Mouse (Mus musculus): ENCODE measurements around the gene Gm15517.
A peak's percentile ranks its signal among the peaks of the same experiment; 100 is the strongest.
"Not testable (repeated sequence)": the region's sequence is repeated elsewhere in the genome, so short reads cannot be mapped to it uniquely, and the experiment has no call there.

Gene Gm15517

DNA sequence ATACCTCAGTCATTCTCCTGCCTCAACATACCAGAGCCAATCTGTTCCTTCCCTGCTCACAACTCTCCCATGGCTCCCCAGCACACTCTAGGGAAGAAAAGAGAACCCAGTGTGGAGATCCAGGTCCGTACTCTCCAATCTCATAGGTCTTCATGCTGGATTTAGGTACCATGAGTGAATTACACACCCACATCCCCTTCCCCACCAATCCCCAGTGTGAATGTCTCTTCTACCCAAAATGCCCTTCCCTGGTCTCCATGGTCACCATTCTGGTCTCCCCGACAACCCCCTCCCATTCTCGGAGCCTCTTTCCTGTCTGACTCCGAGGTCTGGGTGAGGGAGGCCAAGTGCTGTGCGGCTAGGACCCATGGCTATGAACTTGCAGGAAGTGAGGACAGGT lies at the start of gene Gm15517:
Gm15517 (plus strand) TSS at position 301 of the 400 bp plus-strand sequence.
- DNase-seq = no peak

DNA sequence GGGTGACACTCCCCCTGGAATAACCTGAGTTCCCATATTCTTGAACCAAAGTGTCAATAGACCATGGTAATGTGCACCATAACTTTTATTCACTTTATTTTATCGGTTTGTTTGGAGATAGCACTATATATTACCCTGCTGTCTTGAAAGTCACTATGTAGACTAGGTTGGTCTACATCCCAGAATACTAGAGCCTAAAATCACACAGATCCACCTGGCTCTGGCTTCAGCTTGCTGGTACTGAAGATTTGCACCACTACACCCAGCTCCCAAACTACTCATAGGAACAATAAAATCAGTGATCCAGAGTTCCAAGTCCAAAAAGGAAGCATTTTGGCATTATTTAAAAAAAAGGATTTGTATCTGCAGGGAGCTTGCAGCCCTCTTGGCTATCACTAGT lies 45.6 kb upstream of the Gm15517 start, which contains the start of gene Klk1b5:
Klk1b5 (plus strand) TSS at position 301 of the 400 bp plus-strand sequence.
- DNase-seq = no peak

DNA sequence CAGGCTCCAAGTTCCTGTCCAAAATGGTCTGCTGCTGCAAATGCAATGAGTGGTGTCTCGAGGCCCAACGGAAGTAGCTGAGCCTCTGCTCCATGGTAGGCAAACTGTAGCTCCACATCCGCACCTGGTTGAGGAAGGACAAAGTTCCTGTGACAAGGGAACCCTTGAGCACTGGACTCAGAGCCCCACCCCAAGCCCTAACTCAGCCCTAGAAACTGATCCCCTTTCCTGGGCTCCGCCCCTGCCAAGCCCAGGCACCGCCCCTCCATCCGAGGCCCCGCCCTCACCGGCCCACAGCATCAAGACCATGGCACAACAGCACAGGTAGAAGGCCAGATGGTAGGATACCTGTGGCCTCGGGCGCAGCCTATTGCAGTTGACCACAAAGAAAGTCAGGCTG lies 39.6 kb upstream of the Gm15517 start:
- DNase-seq = not testable (repeated sequence)

DNA sequence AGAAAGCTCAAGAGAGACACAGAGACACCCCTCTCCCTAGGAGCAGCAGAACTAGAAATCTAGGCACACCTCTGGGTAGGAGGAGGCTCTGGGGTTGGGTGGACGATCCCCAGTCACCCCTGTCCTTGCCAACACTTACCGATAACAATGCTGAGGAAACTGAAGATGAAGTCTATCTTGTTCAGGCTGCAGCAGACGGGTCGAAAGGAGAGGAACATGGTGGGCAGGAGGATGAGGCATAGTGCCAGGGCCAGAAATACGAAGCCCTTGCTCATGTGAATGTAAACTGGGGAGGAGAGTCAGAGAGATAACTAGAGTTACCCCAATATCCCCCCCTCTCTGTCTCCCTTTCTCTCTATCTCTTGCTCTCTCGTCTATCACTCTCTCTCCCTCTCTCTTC lies 38.9 kb upstream of the Gm15517 start:
- DNase-seq = not testable (repeated sequence)

DNA sequence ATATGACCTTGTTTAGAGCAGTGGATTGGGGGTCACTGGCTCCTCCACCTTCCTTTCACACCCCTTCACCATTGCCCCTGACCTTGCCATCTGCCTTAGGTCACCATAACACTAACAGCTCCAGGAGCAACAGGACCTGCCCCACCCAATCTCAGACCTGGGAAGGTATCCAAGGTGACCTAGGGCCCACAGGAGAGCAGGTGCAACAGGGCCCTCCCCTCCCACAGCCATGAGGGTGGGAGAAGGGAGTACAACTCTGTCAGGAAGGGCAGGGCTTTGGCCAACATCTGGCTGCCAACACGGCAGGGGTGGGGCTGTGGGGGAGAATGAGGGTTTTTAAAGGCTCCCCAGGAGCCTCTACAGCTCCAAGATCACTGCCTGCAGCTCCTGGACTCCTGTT lies 36.2 kb upstream of the Gm15517 start, which contains the start of gene Klk1:
Klk1 (plus strand) TSS at position 285 of the 400 bp plus-strand sequence.
- DNase-seq = no peak

DNA sequence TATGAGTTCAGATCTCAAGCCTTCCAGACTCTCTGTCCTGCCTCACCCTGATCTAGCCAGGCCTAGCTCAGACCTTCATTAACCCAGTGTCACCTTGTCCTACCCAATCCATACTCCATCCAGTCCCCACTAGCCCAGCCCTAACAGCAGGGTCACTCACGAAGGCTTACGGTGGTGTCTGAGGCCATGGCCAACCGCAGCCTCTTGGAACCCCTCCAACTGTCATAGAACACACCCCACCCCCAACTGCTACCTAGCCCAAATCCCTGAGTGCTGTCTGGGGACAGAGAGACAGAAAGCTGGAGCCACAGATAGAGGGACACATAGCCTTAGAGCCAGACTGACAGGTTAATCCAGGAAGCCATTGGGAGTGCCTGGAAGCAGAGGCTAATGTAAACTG lies 25.3 kb upstream of the Gm15517 start, which contains the start of gene Gm36864:
Gm36864 (plus strand) TSS at position 269 of the 400 bp plus-strand sequence.
- DNase-seq = no peak

DNA sequence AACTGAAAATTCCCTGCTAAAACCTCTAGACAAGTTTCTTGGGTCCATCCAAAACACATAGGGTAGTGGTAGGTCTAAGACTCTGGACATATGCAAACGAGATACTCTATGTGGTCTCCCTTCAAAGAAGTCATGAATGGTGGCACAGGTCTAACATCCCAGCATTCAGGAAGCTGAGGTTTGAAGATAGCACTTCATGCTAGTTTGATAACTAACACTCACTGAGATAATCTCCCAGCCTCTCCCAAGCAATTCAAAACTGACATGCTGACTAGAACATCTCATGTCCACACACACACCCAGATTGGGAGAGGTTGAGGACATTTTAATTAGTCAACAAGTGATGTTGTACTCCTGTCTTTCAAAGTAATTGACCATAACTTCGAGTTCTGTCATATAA lies 21.3 kb upstream of the Gm15517 start:
- no peak for DNase-seq

DNA sequence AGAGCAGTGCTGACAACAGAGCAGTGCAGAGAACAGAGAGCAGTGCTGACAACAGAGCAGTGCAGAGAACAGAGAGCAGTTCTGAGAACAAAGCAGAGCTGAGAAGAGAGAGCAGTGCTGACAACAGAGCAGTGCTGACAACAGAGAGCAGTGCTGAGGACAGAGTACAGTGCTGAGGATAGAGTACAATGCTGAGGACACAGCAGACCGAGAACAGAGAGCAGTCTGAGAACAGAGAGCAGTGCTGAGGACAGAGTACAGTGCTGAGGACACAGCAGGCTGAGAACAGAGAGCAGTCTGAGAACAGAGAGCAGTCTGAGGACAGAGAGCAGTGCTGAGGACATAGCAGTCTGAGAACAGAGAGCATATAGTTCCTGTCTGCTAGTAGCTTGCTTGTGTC lies 20.5 kb upstream of the Gm15517 start:
- no peak for DNase-seq

DNA sequence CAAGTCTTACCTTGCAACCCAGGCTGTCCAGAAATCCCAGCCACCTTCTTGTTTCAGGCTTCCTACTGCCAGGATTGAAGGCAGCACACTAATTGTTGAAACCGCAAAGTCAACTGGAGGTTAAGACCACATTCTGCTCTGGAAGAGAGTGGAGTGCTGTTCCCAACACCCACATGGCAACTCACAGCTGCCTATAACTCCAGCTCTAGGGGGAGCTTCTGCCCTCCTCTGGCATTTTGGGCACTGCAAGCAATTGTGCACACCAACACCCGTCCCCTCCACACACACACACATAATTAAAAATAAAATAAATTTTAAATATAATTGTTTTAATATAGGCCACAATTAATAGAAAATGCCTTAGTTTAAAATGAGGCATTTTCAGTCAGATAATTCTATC lies 20.1 kb upstream of the Gm15517 start:
- DNase-seq = no peak

DNA sequence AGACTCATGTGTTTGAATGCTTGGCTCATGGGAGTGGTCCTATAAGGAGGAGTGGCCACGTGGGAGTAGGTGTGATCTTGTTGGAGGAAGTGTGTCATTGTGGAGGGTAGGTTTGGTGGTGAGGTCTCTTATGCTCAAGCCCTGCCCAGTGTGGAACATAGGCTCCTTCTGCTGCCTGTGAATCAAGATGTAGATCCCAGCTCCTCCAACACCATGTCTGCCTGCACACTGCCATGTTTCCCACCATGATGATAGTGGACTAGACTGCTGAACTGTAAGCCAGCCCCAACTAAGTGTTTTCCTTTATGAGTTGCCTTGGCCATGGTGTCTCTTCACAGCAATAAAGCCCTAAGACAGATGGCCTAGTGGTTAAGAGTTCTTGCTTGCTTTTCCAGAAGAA lies 17.2 kb upstream of the Gm15517 start:
- no peak for DNase-seq

DNA sequence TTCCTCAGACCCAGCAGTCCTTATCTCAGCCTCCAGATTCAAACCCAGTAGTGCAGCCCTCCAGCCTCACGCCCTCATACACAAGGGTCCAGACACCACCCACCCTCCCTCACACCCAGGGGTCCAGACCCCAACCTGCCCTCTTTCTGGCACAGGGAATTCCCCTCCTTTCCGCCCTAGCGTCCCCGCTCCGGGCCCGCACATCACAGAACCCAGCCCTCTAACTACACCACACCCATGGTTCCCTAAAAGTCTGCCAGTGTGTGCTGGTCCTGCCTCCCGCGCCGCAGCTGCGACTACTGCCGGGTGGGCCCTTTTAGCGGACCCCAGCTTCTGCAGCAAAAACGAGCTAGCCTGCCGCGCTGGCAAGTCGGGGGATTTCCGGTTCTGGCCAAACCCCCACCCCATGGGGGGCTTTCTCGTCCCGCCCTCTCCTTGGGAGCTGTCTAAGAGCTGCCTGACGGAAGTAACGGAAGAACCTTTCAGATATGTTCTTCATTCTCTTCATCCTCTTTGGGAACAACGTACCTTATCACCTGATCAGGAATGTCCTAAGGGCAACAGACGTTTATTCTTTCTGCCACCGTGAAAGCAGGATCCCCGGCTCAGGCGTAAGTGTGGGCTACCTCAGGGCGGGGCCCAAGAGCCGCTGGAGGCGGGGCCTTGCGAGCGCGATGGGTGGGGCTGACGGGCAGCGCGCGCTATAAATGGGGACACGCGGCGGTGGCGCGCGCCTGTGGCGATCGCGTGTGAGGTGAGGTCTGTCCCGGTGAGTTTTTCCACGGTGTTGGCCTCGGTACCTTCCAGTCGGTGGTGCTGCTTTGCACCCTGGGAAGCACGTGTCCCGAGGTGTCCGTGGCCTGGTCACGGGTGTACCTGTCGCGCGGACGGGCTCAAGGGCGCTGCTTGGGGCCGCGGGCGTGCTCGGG lies 14.9 kb upstream of the Gm15517 start, which contains the start of the genes 1700028J19Rik and 2410002F23Rik:
1700028J19Rik (minus strand) TSS at position 641 of the 929 bp plus-strand sequence.
2410002F23Rik (plus strand) TSS at position 668 of the 929 bp plus-strand sequence.
- peak; percentile 84 to 95 for DNase-seq

DNA sequence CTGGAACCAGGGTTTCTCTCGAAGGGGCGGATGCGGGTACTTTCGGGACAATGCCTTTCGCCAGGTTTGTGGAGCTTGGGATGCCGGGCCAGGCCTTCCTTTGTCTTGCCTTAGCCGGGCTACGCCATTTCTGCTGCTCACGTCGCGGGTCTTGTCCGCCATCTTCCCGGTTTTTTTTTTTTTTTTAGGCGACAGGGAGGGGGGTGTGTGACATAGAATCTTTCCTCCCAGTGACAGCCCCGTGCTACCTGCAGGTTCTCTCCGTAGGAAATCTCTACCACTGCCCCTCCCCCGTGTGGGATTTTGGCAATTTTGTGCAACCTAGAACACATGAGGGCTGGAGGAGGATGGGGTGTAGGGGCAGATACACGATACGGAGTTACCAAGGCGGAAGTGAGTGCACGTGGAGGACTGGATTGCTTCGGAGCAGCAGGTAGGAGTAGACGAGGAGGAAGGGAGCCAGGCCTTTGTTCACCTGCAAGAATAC lies 14.2 kb upstream of the Gm15517 start:
- DNase-seq = peak in 1 of 2 experiments; percentile 53

DNA sequence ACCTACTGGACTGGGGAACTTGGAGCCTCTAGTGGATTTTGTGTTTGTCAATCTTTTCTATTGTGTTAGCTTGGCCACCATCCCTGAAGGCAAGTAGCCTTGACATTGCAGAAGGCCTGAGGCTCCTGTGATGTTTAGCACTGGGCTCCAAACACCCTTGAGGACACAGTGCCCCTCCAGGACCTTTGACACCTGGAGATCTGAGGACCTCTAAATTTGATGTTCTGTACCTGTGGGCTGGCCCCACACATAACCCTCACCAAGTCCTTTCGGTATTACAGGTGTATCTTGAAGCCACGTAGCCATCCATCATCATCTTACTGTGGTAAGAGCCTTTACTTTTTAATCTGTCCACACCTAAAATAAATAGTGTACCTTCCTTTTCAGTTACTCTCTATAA lies 13.3 kb upstream of the Gm15517 start:
- no peak for DNase-seq

DNA sequence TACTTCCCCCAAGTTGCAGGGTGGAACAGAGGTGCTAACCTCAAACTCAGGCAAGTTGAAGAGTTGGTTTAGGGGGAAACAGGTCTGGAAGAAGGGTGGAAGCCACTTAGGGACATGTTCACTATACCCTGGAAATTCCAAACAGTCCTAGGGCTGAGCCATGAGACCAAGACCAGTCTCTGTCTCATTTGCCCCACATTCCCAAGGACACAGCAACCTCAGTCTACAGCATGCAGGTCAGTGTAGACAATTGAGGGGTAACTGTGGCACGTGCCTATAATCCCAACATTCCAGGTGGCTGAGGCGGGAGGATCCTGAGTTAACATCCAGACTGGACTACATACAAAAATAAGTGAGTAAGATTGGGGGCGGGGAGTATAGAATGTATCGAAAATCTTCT lies 12.0 kb upstream of the Gm15517 start:
- no peak for DNase-seq

DNA sequence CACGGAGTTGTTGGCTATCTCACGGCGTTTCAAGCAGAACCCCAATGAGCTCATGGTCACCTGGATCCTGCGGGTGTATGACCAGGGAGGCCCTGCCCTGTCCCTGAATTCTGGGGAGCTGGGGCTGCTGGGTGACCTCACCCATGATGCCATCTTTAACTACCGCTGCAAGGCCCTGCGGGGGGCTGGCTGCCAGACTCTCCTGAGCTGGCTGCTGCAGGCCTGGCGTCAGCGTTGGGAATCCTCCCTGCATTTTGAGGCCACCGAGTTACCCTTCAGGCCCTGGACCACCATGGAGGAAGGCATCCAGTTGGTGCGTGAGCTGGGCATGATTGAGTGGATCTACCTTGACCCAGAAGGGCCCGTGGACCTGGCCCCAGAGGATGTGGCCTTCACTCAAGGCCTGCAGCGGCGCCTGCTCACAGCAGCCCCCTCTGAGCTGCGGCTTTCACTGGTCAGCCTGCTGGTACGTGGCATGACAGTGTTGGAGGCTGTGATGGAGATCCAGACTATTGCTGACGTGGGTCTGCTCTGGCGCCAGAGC lies 10.4 kb upstream of the Gm15517 start:
- DNase-seq = peak in 1 of 2 experiments; percentile 6

DNA sequence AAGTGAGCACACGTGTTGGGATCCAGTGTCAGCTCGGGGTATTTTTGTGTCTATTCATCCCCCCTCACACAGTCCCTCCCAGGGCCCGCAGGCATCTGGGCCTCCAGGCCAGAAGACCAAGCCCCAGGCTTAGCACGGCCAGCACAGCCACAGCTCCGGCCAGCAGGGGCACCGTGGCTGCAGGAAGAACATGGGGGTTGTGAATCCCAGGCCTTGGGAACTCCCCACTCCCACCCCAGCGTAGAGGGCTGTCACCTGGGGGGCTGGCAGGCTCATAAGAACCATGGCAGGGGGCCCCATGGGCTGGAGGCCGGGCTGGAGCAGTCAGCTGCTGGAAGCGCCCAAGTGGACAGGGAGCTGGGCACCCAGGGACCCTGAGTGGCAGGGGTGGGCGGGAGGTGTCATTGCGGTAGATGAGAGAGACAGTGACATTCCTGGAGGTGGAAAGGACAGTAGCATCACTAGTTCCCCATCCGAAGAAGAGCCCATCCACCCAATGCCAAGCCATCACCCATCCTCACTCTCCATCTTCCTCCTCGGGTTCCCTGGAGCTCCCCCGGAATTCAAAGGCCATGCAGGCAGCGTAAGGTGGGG lies 8.1 kb upstream of the Gm15517 start:
- DNase-seq = no peak

DNA sequence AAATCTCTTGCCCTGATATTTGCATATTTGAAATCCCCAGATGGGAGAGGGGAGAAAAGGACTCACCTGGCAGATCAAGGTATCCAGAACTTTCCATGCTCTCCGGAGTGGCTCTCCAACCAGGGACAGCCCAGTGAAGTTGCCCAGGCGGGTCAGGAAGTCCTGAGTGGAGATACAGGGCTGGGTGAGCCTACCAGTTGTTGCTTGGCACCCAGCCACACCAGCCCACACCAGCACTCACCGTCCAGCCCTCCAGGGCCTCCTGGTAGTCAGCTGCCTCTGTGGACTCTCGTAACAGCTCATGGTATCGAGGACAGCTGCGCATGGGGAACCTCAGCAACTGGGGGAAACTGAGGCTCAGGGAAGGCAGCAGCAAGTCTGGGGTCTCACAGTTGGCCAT lies 6.3 kb upstream of the Gm15517 start:
- DNase-seq = no peak

DNA sequence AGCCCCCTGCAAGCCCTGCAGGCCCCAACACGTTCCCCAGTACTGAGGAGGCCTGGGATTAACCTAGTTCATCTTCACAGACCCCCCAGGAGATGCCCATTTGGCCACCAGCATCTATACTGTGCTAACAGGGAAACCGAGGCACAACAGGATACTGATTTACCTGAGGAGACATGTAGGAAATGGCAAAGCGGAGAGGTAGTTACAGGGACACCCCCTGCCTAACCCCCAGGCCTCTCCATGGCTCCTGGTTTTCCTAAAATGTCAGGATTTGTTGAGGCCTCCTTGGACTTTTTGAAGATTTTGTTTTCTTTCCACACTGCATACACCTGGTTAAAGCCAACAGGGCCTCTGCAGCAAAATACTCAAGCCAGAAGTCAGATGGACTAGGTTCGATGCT lies 4.0 kb upstream of the Gm15517 start, which contains the start of gene Acp4:
Acp4 (minus strand) TSS at position 101 of the 400 bp plus-strand sequence.
- no peak for DNase-seq

DNA sequence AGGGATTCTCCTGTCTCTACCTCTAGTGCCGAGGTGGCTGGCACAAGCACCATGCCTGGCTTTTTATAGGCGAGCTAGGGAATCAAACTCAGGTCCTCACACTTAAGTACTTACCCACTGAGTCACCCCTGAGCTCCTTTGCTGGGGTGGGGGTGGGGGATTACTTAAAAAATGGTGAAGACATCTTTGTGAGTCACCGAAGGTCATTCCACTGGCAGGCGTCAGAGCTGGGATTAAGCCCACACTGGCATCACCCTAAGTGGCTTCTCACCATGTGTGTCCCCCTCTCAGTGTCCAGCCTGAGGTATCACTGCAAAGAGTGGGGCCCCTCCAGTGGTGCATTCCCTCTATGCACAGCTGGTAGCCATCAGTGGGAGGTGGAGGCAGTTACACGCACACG lies 837 bp upstream of the Gm15517 start:
- no peak for DNase-seq

DNA sequence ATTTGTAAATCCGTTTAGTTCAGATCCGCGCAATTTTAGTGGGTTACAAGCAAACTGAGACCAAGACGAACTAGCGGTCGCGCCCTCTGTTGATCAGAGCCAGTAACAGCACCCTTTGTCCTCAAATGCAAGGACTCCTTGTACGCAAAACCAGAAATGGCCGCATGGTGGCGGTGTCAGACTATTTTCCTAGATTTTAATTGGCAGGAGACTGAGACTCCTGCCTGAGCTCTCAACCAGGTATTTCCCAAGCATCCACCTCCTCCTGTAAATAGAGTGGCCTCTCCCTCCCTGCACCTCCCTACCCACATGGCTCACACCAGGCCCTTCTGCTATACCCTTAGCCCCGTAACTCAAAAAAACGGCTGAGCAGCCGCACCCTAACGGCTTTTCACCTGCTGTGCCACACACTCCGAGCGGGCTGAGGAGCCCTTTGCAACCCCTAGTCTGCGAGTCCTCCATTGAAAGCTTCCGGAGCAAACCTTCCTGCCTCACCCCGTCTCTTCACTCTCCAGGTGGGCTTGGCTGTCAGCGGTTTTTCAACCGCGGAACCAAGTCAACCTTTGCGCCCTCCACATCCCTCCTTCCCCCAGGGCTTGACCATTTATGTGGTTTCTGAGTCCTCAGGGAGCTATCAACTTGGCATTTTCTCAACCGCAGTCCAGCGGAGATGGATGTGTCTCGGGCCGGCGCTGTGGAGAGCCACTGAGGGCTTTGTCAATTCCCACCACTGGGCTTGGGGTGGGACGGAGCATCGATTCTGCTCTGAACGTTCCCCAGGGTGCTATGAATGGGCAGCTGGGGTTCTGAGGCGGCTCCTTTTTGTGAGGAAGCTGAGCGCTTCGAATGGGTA lies 1.8 kb downstream of the Gm15517 start:
- DNase-seq = peak; percentile 80 to 96

DNA sequence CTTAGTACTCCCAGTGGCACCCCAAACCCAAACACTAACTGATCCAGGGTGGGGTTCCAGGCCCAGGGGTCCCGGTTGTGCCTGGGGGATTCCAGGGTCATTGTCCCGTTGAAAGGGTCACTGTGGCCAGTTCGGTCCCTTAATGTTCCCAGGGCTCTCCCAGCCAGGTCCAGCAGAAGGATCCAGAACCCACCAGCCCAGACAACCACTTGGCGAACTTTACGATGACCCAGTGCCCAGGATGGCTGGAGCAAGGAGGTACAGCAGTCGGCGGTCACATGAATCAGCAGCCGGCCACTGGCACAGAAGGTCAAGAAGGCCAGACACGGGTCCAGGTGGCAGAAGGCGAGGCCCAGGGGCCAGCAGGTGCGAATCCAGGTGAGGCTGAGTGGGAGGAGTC lies 6.9 kb downstream of the Gm15517 start:
- DNase-seq = no peak

DNA sequence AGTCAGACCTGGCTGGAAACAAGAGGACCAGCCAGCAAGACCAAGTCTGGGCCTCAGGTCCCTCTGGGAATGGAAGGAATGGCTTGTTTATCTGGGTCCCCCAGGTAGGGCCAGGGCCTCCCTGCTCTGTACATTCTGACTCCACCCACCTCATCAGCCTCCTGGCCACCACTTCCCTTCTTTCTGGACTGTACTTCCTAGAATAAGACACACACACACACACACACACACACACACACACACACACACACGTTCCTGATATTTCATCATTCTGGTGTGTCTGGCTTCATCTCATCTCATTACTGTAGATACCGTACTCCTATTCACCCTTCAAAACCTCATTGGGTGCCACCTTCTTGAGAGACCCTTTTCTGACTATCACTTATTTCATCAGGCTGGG lies 8.2 kb downstream of the Gm15517 start:
- DNase-seq = no peak

Data from spleen, adult 18-20 months (tissue).